Mouse (Mus musculus): Measurements from ENCODE around the gene Slc2a1.

DNA sequence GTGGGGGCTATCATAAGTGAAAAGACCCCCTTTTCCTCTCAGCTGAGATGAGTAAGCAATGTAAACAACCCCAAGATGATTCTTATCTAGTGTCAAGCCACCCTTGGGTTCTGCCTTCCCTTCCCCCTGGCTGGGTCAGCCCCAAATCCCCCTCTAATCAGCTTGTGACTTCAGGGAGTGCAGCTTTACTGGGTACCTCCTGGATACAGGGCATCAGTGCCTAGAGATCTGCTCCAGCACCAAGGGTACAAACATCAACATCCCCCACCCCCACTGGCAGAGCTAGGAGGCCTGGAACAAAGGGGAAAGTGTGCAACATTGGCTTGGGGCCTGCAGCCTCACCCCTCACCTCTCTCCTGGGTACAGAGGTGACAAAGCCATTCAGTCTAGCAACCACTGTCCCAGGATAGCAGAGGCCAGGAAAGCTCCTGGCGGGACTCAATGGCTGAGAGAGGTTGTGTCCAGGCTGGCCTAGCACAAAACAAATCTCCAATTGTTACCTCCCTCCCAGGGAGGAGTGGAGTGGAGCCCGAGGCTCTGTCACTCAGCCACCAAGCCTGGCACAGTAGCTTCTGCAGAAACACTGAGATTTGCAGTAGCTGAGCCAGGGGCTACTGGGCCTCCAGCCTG is 3.9 kb downstream of the Slc2a1 start:
- TF ChIP-seq CTCF (IDR thresholded peaks at IDR 0.05; ENCODE audit: control insufficient read depth, insufficient read depth, low read length) = no peak
- TF ChIP-seq POLR2A (IDR thresholded peaks at IDR 0.05; ENCODE audit: borderline replicate concordance, control insufficient read depth, low read depth, low read length) = no peak
